Mouse (Mus musculus) E14TG2a.4 (cell line): ENCODE results near the gene E130218I03Rik.

Experiments
- CTCF ChIP-seq: conservative IDR thresholded peaks from 2 replicates; pipeline ENCODE4 v1.5.1; 2014; ENCODE audit warnings: low read length
- POU5F1 ChIP-seq: IDR thresholded peaks from 2 replicates; pipeline ENCODE4 v1.6.1; 2014; ENCODE audit warnings: low read length, borderline replicate concordance

- TF ChIP-seq CTCF = no peak
- TF ChIP-seq POU5F1 = no peak
Observed at GRCm38 (mm10) chr4:134238279-134238651, 5.2 kb upstream of the E130218I03Rik start, which contains the start of gene Cnksr1.
